Mouse (Mus musculus) layer of hippocampus, adult 2 months (tissue): ENCODE data around the gene Rundc1. TPM values are rescaled to one million over a fixed set of nuclear protein-coding genes. Genes with fewer than 3 reads are reported as not detected.
"Not testable (repeated sequence)": the region's sequence is repeated elsewhere in the genome, so short reads cannot be mapped to it uniquely, and the experiment has no call there.

ENCODE experiments used
- DNase-seq, 2 experiments: peaks; one replicate each; pipeline ENCODE4 v3.0.0; 2022; ENCODE audit warnings: low spot score in 2 of 2
- H3K27ac ChIP-seq: fragments of 200-600 bp; 2 replicates; pipeline ENCODE4 v1.8.1; 2022
- H3K4me3 ChIP-seq: fragments of 200-600 bp; 2 replicates; pipeline ENCODE4 v1.8.1; 2022; ENCODE audit warnings: mild to moderate bottlenecking
- CTCF ChIP-seq: fragments of 200-600 bp; conservative IDR thresholded peaks from 2 replicates; pipeline ENCODE4 v1.8.1; 2022; ENCODE audit warnings: antibody characterized with exemption, mild to moderate bottlenecking, moderate library complexity
- microRNA-seq, 2 experiments: library from miRNA; unstranded; fragments of <30 nt; microRNA quantifications; one replicate each; pipeline ENCODE4 v1.2.0; 2021
- total RNA-seq, 2 experiments: library from RNA; stranded (reverse); gene quantifications; 2 replicates each; pipeline ENCODE4 v1.2.3; 2021

Rundc1 gene
- total RNA-seq, 2 experiments from 2014 or later, result 31.9 to 33.5 TPM

GRCm38 (mm10) chr11:101474298-101474697, 49.4 kb downstream of the Rundc1 start:
- Histone ChIP-seq H3K27ac (no peak overlapping the region), H3K4me3 (no peak overlapping the region)
- no peak for DNase-seq
- TF ChIP-seq CTCF, result no peak

- not testable (repeated sequence) for H3K27ac ChIP-seq, H3K4me3 ChIP-seq, DNase-seq
These were observed 51.5 kb downstream of the Rundc1 start for GRCm38 (mm10) chr11:101476361-101476760.

- DNase-seq, result no peak
- Histone ChIP-seq H3K4me3 (no peak overlapping the region), H3K27ac (no peak overlapping the region)
- no peak for TF ChIP-seq CTCF
These were observed 52.3 kb downstream of the Rundc1 start for GRCm38 (mm10) chr11:101477194-101477551.

GRCm38 (mm10) chr11:101477552-101478211, 52.8 kb downstream of the Rundc1 start:
- TF ChIP-seq CTCF, result no peak
- Histone ChIP-seq H3K4me3 (no peak overlapping the region), H3K27ac (peak overlapping the region; percentile 69; the same call in 1 of the 2 replicates)
- no peak for DNase-seq

GRCm38 (mm10) chr11:101479171-101479635, 54.3 kb downstream of the Rundc1 start:
- peak in 1 of 2 experiments; percentile 65 for DNase-seq
- Histone ChIP-seq H3K27ac (peak overlapping the region; percentile 69), H3K4me3 (peak overlapping the region; percentile 21; the same call in 1 of the 2 replicates)
- no peak for TF ChIP-seq CTCF

GRCm38 (mm10) chr11:101480912-101481311, 56.0 kb downstream of the Rundc1 start:
- no peak for TF ChIP-seq CTCF
- H3K4me3 ChIP-seq, result no peak overlapping the region
- H3K27ac ChIP-seq, result no peak overlapping the region
- DNase-seq, result no peak

GRCm38 (mm10) chr11:101483804-101484203, 58.9 kb downstream of the Rundc1 start:
- Histone ChIP-seq H3K4me3 (no peak overlapping the region), H3K27ac (no peak overlapping the region)
- DNase-seq, result no peak
- no peak for TF ChIP-seq CTCF

- H3K4me3 ChIP-seq, result no peak overlapping the region
- no peak for TF ChIP-seq CTCF
These were observed 59.4 kb downstream of the Rundc1 start for GRCm38 (mm10) chr11:101484245-101484644.

GRCm38 (mm10) chr11:101484814-101485213, 59.9 kb downstream of the Rundc1 start:
- no peak for DNase-seq
- no peak overlapping the region for H3K4me3 ChIP-seq
- no peak overlapping the region for H3K27ac ChIP-seq
- no peak for TF ChIP-seq CTCF

More at GRCm38 (mm10) chr11:101484245-101484644, 59.4 kb downstream of the Rundc1 start:
- no peak overlapping the region for H3K27ac ChIP-seq
- no peak for DNase-seq

Small RNA genes lying within 50 kb of the gene (microRNA-seq; reads per million reads assigned to microRNA genes)
- gene Mir6929, result 0.37 to 0.64 reads per million in 2 experiments

Other genes starting within 250 kb of the Rundc1 start
- gene Ccr10, start 249.6 kb upstream of the Rundc1 start, total RNA-seq, result not detected
- 10 to 100 TPM; 73.6 to 81.8 TPM for gene Ezh1, start 198.6 kb upstream of the Rundc1 start, total RNA-seq
- 10 to 100 TPM; 62.2 to 68.0 TPM for gene Ramp2, start 179.1 kb upstream of the Rundc1 start, total RNA-seq
- 10 to 100 TPM; 68.8 to 69.4 TPM for gene Vps25, start 171.4 kb upstream of the Rundc1 start, total RNA-seq
- 10 to 100 TPM; 11.3 to 11.4 TPM for gene Wnk4, start 164.5 kb upstream of the Rundc1 start, total RNA-seq
- gene Cntd1, start 146.1 kb upstream of the Rundc1 start, total RNA-seq, result under 1 TPM; 0.29 to 0.56 TPM
- gene Coa3, start 146.0 kb upstream of the Rundc1 start, total RNA-seq, result 100 to 1,000 TPM in 1 of 2 experiments, 10 to 100 TPM in 1; 95.5 to 108 TPM
- gene Becn1, start 122.8 kb upstream of the Rundc1 start, total RNA-seq, result 100 to 1,000 TPM; 219 to 223 TPM
- gene Psme3, start 108.9 kb upstream of the Rundc1 start, total RNA-seq, result 100 to 1,000 TPM; 121 TPM
- gene Aoc2, start 100.0 kb upstream of the Rundc1 start, total RNA-seq, result 1 to 10 TPM; 6.8 to 7.5 TPM
- gene Aoc3, start 94.5 kb upstream of the Rundc1 start, total RNA-seq, result under 1 TPM; 0.64 to 0.74 TPM
- gene G6pc, start 57.5 kb upstream of the Rundc1 start, total RNA-seq, result not detected
- 10 to 100 TPM; 47.2 to 51.2 TPM for gene Aarsd1, start 7.5 kb upstream of the Rundc1 start, total RNA-seq
- gene Gm27029, start 289 bp upstream of the Rundc1 start, total RNA-seq, result 1 to 10 TPM; 6.7 to 7.4 TPM
- gene Ptges3l, start 248 bp downstream of the Rundc1 start, total RNA-seq, result 1 to 10 TPM in 1 of 2 experiments, under 1 TPM in 1; 0.71 to 2.0 TPM
- 10 to 100 TPM; 31.6 to 32.9 TPM for gene Rpl27, start 17.2 kb downstream of the Rundc1 start, total RNA-seq
- 1 to 10 TPM; 2.4 to 3.5 TPM for gene Ifi35, start 23.3 kb downstream of the Rundc1 start, total RNA-seq
- gene Rnd2, start 39.9 kb downstream of the Rundc1 start, total RNA-seq, result 100 to 1,000 TPM; 113 to 122 TPM
- gene Vat1, start 41.1 kb downstream of the Rundc1 start, total RNA-seq, result 10 to 100 TPM; 25.3 to 27.7 TPM
- 1 to 10 TPM; 1.3 TPM for gene Brca1, start 126.9 kb downstream of the Rundc1 start, total RNA-seq
- gene Nbr1, start 127.1 kb downstream of the Rundc1 start, total RNA-seq, result 100 to 1,000 TPM; 199 to 221 TPM
- gene Tmem106a, start 157.2 kb downstream of the Rundc1 start, total RNA-seq, result 1 to 10 TPM; 2.4 to 4.2 TPM
- not detected for gene Gm11634, start 174.2 kb downstream of the Rundc1 start, total RNA-seq
- 1 to 10 TPM; 8.4 to 10.0 TPM for gene Rdm1, start 202.1 kb downstream of the Rundc1 start, total RNA-seq
- gene Arl4d, start 240.5 kb downstream of the Rundc1 start, total RNA-seq, result 10 to 100 TPM; 10.6 to 16.0 TPM